Mouse (Mus musculus) lung, postnatal 0 days (tissue): ENCODE data around the gene Insyn1.

Experiments used
- CTCF ChIP-seq: IDR thresholded peaks from 2 replicates; pipeline ENCODE4 v1.5.1; 2016; ENCODE audit warnings: antibody characterized with exemption, mild to moderate bottlenecking
- EP300 ChIP-seq: IDR thresholded peaks from 2 replicates; pipeline ENCODE4 v1.6.1; 2016; ENCODE audit warnings: antibody characterized with exemption, mild to moderate bottlenecking, control low read depth

- no peak for TF ChIP-seq CTCF
- TF ChIP-seq EP300, result no peak
Observed at GRCm38 (mm10) chr9:58521883-58522423, 33.5 kb downstream of the Insyn1 start.
